Mouse (Mus musculus) kidney, postnatal 0 days (tissue): ENCODE data around the gene Cabp4. TPM values are rescaled to one million over a fixed set of nuclear protein-coding genes. Genes with fewer than 3 reads are reported as not detected.

ENCODE experiments used
- ATAC-seq: fragments of 200-750 bp; cut with Nextera tagmentation; replicated peaks from 2 replicates; pipeline ENCODE4 v1.8.0; 2017; ENCODE audit warnings: low read depth, moderate number of reproducible peaks, moderate TSS enrichment, moderate library complexity; ENCODE audit not compliant: low FRiP score
- DNase-seq: peaks from one replicate; pipeline ENCODE4 v3.0.0-alpha.2; 2016; ENCODE audit warnings: low spot score
- H3K27ac ChIP-seq: fragments of 300-500 bp; sonication (generic); 2 replicates; pipeline ENCODE4 v1.5.1; 2014; ENCODE audit warnings: mild to moderate bottlenecking
- H3K27me3 ChIP-seq: fragments of 300-500 bp; sonication (generic); 2 replicates; pipeline ENCODE4 v1.6.1; 2014; ENCODE audit warnings: low read length, mixed read lengths; ENCODE audit not compliant: insufficient read depth
- H3K36me3 ChIP-seq: fragments of 300-500 bp; sonication (generic); 2 replicates; pipeline ENCODE4 v1.6.1; 2014; ENCODE audit warnings: low read length, mixed read lengths; ENCODE audit not compliant: insufficient read depth
- H3K4me1 ChIP-seq: fragments of 300-500 bp; sonication (generic); replicated peaks from 2 replicates; pipeline ENCODE4 v1.6.1; 2014; ENCODE audit warnings: antibody characterized with exemption, low read length, mixed read lengths; ENCODE audit not compliant: insufficient read depth
- H3K4me2 ChIP-seq: fragments of 300-500 bp; sonication (generic); 2 replicates; pipeline ENCODE4 v1.6.1; 2014; ENCODE audit warnings: mild to moderate bottlenecking, low read length, moderate library complexity, mixed read lengths
- H3K4me3 ChIP-seq: fragments of 300-500 bp; sonication (generic); replicated peaks from 2 replicates; pipeline ENCODE4 v1.5.1; 2014; ENCODE audit warnings: low read depth, low read length
- H3K9ac ChIP-seq: fragments of 300-500 bp; sonication (generic); 2 replicates; pipeline ENCODE4 v1.6.1; 2014; ENCODE audit warnings: low read depth, low read length
- H3K9me3 ChIP-seq: fragments of 300-500 bp; sonication (generic); replicated peaks from 2 replicates; pipeline ENCODE4 v1.6.1; 2016; ENCODE audit warnings: low read length, inconsistent platforms, mixed read lengths
- CTCF ChIP-seq: IDR thresholded peaks from 2 replicates; pipeline ENCODE4 v1.5.1; 2016; ENCODE audit warnings: antibody characterized with exemption, low read depth, mild to moderate bottlenecking, moderate library complexity
- WGBS: fragments of 180-500 bp; shearing (Covaris S2); extraction: QIAGEN DNeasy Blood & Tissue Kit; methylation state at CpG from one replicate; pipeline ENCODE4 v1.1.7; 2014; 5-methylcytosine and 5-hydroxymethylcytosine counted together
- polyA plus RNA-seq: library from polyadenylated mRNA; unstranded; fragments of >200 nt; fragmentation: Nextera tagmentation; extraction: Ambion mirVana; gene quantifications from 2 replicates; pipeline ENCODE4 v1.2.1, GENCODE M21; 2015

The Cabp4 gene
- polyA plus RNA-seq, 1 experiment from 2014 or later: 0.13 TPM

GRCm38 (mm10) chr19:4096642-4097440 is 47.0 kb downstream of the Cabp4 start, which contains the start of gene Cdk2ap2:
Cdk2ap2 (plus strand) TSS chr19:4097182.
- peak within 1 kb of the TSS; percentile 91 for H3K27ac ChIP-seq
- no peaks in the 10 kb centered on the region for H3K27me3 ChIP-seq
- peak; percentile 97 for DNase-seq
- H3K4me2 ChIP-seq: peak within 1 kb of the TSS; percentile 73
- TF ChIP-seq CTCF: no peak
- no peaks in the 10 kb centered on the region for H3K9me3 ChIP-seq
- H3K36me3 ChIP-seq: no peaks in the 10 kb centered on the region
- peak within 1 kb of the TSS; percentile 52 for H3K4me3 ChIP-seq
- H3K9ac ChIP-seq: peak within 1 kb of the TSS; percentile 66
- peaks cover 26% of the 10 kb centered on the region; the same call in 1 of the 2 replicates for H3K4me1 ChIP-seq
- WGBS: under 1% methylated on average over 61 of the region's 65 CpGs
- ATAC-seq: peak; percentile 92

- Histone ChIP-seq H3K27ac (no peak overlapping the region), H3K36me3 (no peaks in the 10 kb centered on the region), H3K9me3 (no peaks in the 10 kb centered on the region), H3K9ac (no peak overlapping the region), H3K4me3 (no peak overlapping the region), H3K4me1 (peaks cover 20% of the 10 kb centered on the region; the same call in 1 of the 2 replicates), H3K4me2 (no peak overlapping the region), H3K27me3 (no peaks in the 10 kb centered on the region)
- TF ChIP-seq CTCF: no peak
- no peak for DNase-seq
- 79% methylated on average over 3 of the region's 3 CpGs for WGBS
- no peak for ATAC-seq
Observed at GRCm38 (mm10) chr19:4095802-4096201, 48.0 kb downstream of the Cabp4 start.

- WGBS: 76% methylated on average over 5 of the region's 5 CpGs
- no peak overlapping the region for H3K4me3 ChIP-seq
- no peak for ATAC-seq
- H3K27ac ChIP-seq: no peak overlapping the region
- H3K27me3 ChIP-seq: no peaks in the 10 kb centered on the region
- no peaks in the 10 kb centered on the region for H3K36me3 ChIP-seq
- DNase-seq: no peak
- no peak for TF ChIP-seq CTCF
- peaks cover 16% of the 10 kb centered on the region; the same call in 1 of the 2 replicates for H3K4me1 ChIP-seq
- no peak overlapping the region for H3K9ac ChIP-seq
- H3K9me3 ChIP-seq: no peaks in the 10 kb centered on the region
- no peak overlapping the region for H3K4me2 ChIP-seq
Observed at GRCm38 (mm10) chr19:4094774-4095303, 49.0 kb downstream of the Cabp4 start.

- Histone ChIP-seq H3K4me3 (no peak overlapping the region), H3K4me1 (peaks cover 11% of the 10 kb centered on the region; the same call in 1 of the 2 replicates), H3K9ac (no peak overlapping the region), H3K27ac (no peak overlapping the region), H3K27me3 (no peaks in the 10 kb centered on the region), H3K9me3 (no peaks in the 10 kb centered on the region), H3K36me3 (no peaks in the 10 kb centered on the region), H3K4me2 (no peak overlapping the region)
- WGBS: 85% methylated on average over 3 of the region's 3 CpGs
- TF ChIP-seq CTCF: no peak
- DNase-seq: no peak
- ATAC-seq: no peak
Observed at GRCm38 (mm10) chr19:4094348-4094747, 49.5 kb downstream of the Cabp4 start.

- no peaks in the 10 kb centered on the region for H3K36me3 ChIP-seq
- peaks cover 7% of the 10 kb centered on the region; the same call in 1 of the 2 replicates for H3K4me1 ChIP-seq
- no peak for DNase-seq
- no peak overlapping the region for H3K4me3 ChIP-seq
- H3K9me3 ChIP-seq: no peaks in the 10 kb centered on the region
- no peak for ATAC-seq
- TF ChIP-seq CTCF: no peak
- H3K27ac ChIP-seq: no peak overlapping the region
- H3K9ac ChIP-seq: no peak overlapping the region
- no peaks in the 10 kb centered on the region for H3K27me3 ChIP-seq
- no peak overlapping the region for H3K4me2 ChIP-seq
- WGBS: 53% methylated on average over 7 of the region's 7 CpGs
Observed at GRCm38 (mm10) chr19:4093772-4094171, 50.1 kb downstream of the Cabp4 start.

GRCm38 (mm10) chr19:4092750-4093149 is 51.1 kb downstream of the Cabp4 start:
- no peaks in the 10 kb centered on the region for H3K36me3 ChIP-seq
- WGBS: 34% methylated on average over 3 of the region's 3 CpGs
- no peak overlapping the region for H3K4me3 ChIP-seq
- ATAC-seq (no peak), DNase-seq (no peak)
- TF ChIP-seq CTCF: no peak
- H3K27me3 ChIP-seq: no peaks in the 10 kb centered on the region
- H3K9me3 ChIP-seq: no peaks in the 10 kb centered on the region
- no peak overlapping the region for H3K9ac ChIP-seq
- peaks cover 5% of the 10 kb centered on the region; the same call in 1 of the 2 replicates for H3K4me1 ChIP-seq
- no peak overlapping the region for H3K27ac ChIP-seq
- no peak overlapping the region for H3K4me2 ChIP-seq
